Comparison of ENCODE assay signal across 15 mouse cellular contexts in genomic region chr11:68987365-68987882, GRCm38 (mm10).
"Had no signal": no experiment of that assay in that cellular context is flagged by ENCODE, and none has a peak within 500 bp of the region (broad histone marks: within the 10 kb centered on the region; RNA-seq: fewer than 3 reads in every experiment).

No protein-coding gene starts in this region.

- H3K9me3 ChIP-seq: limb, embryonic 13.5 days; neural tube, embryonic 12.5 days had no signal

- H3K4me1 ChIP-seq: limb, embryonic 13.5 days; neural tube, embryonic 12.5 days had no signal

- H3K27ac ChIP-seq: kidney, postnatal 0 days; limb, embryonic 13.5 days; liver, embryonic 14.5 days; neural tube, embryonic 12.5 days had no signal

- H3K4me3 ChIP-seq: limb, embryonic 13.5 days; myocyte; neural tube, embryonic 12.5 days had no signal

- H3K27me3 ChIP-seq: limb, embryonic 13.5 days; neural tube, embryonic 12.5 days had no signal

- H3K4me2 ChIP-seq: limb, embryonic 13.5 days; neural tube, embryonic 12.5 days had no signal

- H3K9ac ChIP-seq: limb, embryonic 13.5 days; liver, embryonic 14.5 days; neural tube, embryonic 12.5 days had no signal

- DNase-seq: kidney, adult 9 months; kidney, postnatal 36 days; layer of hippocampus, adult 9-11 months; layer of hippocampus, postnatal 36 days; lung, adult 18-20 months; retina, postnatal 1 day; right cerebral cortex, postnatal 4 days; spleen, adult 18-20 months; thymus, adult 18-20 months; thymus, postnatal 14 days had no signal
